Mouse (Mus musculus): ENCODE results near the gene Cap2.
A peak's percentile ranks its signal among the peaks of the same experiment; 100 is the strongest.

Gene Cap2

GRCm38 (mm10) chr13:46501800-46502389 is at the start of gene Cap2:
Gene Cap2 (plus strand): TSS chr13:46501848.
- no peak for DNase-seq (ENCODE audit: low read depth)

DNA sequence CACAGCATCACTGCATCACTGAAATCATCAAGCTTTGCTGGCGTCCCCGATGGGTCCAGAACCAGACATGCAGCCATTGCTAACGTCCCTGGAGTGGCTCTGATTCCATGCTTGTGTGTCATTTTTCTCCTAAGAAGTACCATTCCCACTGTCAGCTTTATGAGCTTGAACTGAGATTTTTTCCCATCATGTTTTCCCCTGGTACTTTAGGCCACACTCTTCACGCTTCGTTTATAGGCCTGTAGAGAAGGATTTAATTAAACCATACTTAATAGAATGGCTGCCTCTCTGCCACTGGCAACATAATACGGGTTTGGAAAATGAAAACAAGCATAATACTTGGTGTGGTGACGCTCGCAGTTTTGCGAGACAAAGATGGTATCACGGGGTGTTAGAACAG is 42.1 kb upstream of the Cap2 start:
- DNase-seq (ENCODE audit: low read depth), result no peak

DNA sequence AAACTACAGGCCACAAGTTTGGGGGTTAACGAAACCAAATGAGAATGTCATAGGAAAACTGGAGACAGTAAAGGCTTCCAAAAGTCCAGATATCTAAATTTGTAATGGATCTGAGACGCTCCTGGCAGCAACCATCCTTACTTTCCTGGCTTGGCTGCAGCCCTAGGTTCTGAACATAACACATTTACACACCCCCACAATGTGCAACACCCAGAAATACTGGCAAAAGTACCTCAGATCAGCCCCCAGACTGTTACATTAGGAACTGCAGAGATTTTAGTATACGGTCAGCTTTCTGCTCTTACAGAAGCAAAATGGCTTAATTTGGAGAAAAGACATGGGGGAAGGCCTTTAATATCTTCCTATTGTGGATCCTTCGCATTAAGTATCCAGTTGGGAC is 39.4 kb upstream of the Cap2 start:
- DNase-seq (ENCODE audit: low read depth), result no peak

DNA sequence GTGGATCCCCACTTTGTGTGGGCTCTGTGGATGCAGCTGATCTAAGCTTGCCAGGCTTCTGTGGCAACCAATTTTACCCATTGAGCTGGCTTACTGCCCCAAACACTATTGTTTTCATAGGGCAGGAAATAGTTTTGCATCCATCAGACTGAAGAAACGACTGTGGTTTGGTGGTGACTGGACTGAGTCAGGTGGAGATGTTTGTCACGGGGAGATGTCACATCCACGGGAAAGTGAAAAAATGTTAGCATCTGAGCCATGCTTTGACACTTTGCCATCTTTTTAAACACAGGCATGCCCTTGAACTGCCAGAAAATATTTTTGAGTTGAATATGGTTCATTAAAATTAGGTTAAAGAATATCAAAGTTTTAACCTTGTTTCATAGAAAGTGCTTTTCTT is 37.9 kb upstream of the Cap2 start:
- peak; percentile 33 for DNase-seq (ENCODE audit: low read depth)

DNA sequence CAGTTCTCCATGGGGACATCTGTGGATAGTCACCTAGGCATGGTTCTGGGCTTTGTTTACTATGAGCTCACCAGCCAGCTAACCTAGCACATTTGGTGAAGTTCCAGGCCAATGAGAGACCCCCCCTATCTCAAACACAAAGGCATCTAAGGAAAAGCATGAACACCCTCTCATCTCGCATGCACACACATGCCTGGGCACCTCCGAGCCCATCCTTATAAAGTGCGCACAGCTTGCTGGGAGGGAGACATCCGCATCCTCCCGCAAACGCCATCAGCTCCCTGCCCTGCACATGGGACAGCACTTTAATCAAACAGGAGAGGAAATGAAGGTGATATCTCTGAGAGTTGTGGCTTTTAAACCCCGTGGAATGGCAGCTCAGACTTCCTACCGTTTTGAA is 33.4 kb upstream of the Cap2 start:
- no peak for DNase-seq (ENCODE audit: low read depth)

DNA sequence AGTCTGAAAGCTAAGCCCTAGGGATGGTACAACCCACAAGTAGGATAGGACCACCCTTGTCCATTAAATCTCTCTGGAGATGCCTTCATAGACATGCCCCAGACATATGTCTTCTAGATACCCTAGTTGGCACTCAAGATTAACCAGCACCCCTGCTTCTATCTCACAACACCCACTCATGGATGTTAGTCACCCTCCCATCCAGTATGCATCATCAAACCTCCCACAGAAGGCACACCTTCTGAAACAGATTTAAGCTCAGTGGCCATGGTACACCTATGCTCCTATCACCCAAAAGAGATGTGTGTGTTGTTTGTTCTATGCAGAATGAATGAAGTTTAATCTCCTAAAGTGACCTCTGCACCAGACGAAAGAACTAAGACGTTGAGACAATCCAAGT is 32.1 kb upstream of the Cap2 start:
- DNase-seq (ENCODE audit: low read depth), result no peak

- DNase-seq (ENCODE audit: low read depth), result no peak
Observed at GRCm38 (mm10) chr13:46481271-46481670, 20.4 kb upstream of the Cap2 start.

DNA sequence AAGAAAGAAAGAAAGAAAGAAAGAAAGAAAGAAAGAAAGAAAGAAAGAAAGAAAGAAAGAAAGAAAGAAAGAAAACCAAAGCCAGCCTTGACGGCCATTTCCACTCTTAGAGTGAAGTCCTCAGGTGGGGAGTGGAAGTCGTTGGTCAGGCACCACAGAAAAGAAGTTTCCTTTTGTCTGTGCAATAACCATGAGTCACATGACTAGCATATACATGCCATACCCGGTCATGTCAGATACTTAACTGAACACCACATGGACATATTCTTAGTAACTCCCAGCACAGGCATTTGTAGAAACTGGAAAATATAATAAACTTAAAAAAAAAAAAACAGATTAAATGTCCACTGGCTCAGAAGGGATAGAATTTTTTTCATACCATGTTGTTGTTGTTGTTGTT is 16.0 kb upstream of the Cap2 start:
- peak; percentile 67 for DNase-seq (ENCODE audit: low read depth)

DNA sequence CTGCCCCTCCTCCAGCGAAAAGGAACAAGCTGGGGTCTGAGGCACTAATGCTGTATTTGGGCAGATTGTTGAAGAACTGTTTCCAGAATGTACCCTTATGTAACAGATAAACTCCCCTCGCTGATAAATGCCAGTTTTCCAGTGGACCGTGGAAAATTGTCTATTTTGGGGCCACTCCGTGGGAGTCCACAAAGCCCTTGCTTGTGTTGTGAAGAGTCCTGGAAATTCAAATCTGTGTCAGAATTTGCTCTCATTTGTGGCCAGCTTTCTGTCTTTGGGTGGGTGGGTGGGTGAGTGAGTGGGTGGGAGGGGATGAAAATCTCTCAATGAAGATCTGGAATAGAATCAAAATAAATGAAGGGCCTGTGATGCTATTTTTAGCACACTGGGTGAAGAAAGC is 13.5 kb upstream of the Cap2 start:
- no peak for DNase-seq (ENCODE audit: low read depth)

DNA sequence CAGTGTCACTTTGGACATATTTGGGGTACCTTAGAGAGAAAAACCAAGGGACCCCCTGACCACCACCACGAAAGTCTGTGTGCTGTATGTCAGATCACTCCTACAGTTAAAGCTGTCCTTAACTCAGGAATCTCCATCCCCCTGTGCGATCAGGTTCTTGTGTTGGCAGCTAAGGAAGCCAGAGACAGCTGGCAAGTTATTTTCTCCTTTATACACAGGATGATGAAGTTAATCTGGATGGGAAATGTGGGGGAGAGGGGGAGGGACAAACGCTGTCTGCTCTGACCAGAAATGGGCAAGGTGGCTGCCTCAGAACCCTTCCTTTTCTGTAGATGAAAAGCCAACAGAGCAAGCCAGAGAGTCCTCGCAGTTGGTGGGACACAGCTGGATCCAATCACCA is 11.0 kb upstream of the Cap2 start:
- DNase-seq (ENCODE audit: low read depth), result no peak

- no peak for DNase-seq (ENCODE audit: low read depth)
Observed at GRCm38 (mm10) chr13:46502390-46502891, 793 bp downstream of the Cap2 start.

DNA sequence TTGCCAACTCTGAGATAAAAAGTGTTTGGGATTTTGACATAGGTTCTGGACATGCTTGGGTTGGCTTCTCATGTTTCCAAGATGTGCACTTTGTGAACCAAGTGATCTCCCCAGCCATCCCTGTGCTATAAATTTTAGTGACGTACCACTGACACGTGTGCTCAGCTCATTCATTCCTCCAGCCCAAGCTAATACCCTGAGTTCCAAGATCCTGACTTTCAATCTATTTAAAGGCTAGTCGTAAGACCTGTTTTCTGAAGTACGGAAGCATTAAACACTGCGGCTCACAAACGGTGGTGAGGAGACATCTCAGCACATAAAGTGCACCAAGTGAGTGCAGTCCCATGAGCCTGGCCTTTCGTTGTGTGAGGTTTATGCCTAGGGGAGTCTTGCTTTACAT is 6.3 kb downstream of the Cap2 start:
- DNase-seq (ENCODE audit: low read depth), result no peak

DNA sequence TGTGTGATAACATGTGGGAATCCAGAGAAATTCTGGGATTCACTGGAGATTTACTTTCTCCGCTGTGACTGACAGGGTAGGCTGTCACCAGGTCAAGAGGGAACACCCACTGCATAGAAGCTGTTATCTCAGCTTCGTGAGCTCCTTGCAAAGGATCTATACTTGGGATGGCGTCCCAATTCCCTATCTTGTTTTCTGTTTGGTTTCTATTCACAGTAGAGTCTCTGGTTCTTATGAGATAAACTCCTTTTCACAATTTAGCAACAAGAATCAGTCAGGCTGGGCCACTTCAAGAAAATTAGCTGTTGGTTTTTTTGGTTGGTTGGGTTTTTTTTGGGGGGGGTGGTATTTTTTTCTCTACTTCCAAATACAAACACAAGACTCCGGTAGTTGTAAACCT is 7.2 kb downstream of the Cap2 start:
- no peak for DNase-seq (ENCODE audit: low read depth)

DNA sequence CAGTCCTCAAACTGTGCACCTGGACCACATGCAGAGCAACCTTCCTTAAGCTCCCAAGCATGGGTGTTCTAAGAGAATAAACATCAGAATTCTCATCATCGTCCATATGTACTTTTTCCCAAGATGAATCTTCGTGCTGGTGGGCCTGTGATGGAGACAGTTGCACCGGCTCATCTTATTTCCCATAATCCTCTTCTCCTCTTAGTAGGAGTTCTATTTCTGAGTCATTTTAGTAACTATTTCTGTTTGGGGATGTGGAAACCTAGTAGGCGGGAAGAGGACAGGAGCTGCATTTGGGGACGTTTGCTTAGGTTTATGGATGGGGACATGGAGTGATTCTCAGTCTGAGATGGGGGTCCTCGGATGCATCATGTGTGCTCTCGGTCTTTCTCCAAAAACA is 8.8 kb downstream of the Cap2 start:
- DNase-seq (ENCODE audit: low read depth), result no peak

- DNase-seq (ENCODE audit: low read depth), result no peak
Observed at GRCm38 (mm10) chr13:46514484-46514883, 12.8 kb downstream of the Cap2 start.

GRCm38 (mm10) chr13:46515120-46515523 is 13.5 kb downstream of the Cap2 start:
- DNase-seq (ENCODE audit: low read depth), result no peak

DNA sequence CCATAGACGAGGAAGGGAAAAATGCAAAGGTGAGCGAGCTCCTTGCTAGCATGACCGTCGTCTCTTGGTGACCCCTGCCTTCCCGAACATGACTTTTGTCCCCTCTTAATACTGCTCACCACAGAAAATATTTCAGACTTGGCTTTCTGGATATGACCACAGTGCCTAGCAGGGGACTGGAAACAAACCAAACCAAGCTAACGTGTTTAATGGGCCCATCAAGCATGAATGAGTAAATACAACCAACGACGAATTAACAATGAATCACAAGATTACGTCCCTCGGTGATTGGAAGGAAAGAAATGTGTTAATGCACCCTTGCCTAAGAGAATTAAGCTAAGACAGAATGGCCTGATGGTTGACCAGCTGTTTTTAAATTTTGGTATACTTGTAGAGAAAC is 13.9 kb downstream of the Cap2 start:
- DNase-seq (ENCODE audit: low read depth), result no peak

DNA sequence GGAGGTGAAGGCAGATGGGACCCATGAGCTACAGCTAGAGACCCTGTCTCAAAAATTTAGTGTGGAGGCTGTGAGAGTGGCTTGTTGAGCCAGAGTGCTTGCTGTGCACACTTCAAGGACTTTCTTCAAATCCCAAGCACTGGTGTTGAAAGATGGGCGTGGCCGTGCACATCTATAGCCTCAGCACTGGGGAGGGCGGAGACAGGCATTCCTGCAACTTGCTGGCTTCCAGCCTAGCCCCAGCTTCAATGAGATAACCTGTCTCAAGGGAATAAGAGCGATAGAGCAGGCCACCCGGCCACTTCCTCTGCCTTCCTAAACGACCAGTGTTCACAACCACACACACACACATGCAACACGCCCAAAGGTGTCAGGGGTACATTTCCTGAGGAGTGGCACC is 14.5 kb downstream of the Cap2 start:
- DNase-seq (ENCODE audit: low read depth), result no peak

DNA sequence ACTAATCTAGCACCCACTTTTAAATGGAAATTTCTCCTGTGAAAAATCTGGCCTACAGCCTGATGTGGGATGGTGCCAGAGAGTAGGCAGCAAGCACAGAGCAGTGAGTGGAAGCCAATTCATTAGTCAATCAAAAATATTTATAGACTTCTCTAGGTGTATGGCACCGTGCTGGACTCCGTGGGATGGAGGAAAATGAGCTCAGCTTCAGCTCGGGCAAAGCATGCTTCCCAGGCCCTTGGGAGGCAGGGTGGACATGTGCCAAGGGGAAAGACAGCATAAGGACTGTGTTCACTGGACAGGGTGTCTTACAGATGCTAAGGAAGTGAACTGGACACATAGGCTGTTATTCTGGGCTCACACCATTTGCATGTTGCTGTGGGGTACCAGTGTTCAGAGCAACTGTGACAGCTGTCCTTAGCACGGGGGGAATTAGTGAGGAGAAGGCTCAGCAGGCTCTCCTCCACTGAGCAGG is 15.6 kb downstream of the Cap2 start:
- no peak for DNase-seq (ENCODE audit: low read depth)

- DNase-seq (ENCODE audit: low read depth), result peak; percentile 62
Observed at GRCm38 (mm10) chr13:46521482-46521881, 19.8 kb downstream of the Cap2 start.

DNA sequence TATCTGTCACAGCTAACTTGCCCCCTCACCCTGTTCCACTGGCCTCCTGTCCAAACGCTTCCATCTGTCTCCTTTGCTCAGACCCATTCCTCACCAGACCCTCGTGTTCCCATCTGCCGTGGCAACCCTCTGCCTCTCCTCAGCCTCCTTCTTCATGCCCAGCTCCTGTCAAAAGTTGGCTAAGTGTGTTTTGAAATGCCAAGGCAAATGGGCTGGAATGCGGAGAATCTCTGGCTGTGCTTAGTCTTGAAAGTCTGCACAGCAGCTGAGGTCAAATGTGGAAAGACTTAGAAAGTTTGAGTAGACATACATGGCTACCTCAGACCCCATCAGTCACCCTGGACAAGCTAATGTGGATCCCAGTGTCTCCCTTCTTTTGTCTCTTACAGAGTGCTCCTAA is 21.1 kb downstream of the Cap2 start:
- DNase-seq (ENCODE audit: low read depth), result no peak

GRCm38 (mm10) chr13:46523235-46523634 is 21.6 kb downstream of the Cap2 start:
- no peak for DNase-seq (ENCODE audit: low read depth)

GRCm38 (mm10) chr13:46523712-46524111 is 22.1 kb downstream of the Cap2 start:
- DNase-seq (ENCODE audit: low read depth), result no peak
